Mouse (Mus musculus): ENCODE measurements at regions not wholly inside any gene's neighbourhood (a gene's known extent, or its start where the extent isn't known, plus 50 kb on each side); places are given as distances from the start of the nearest gene placed in this dataset.
A peak's percentile ranks its signal among the peaks of the same experiment; 100 is the strongest.

- no peak for DNase-seq (ENCODE audit: low read depth, low spot score)
These were observed 237.6 kb upstream of the Stt3b start for GRCm38 (mm10) chr9:115547625-115548325.

- no peak for DNase-seq (ENCODE audit: low read depth, low spot score)
These were observed 238.6 kb upstream of the Stt3b start for GRCm38 (mm10) chr9:115548722-115549349.

- DNase-seq (ENCODE audit: low read depth, low spot score) = no peak
These were observed 240.9 kb upstream of the Stt3b start for GRCm38 (mm10) chr9:115551080-115551479.

GRCm38 (mm10) chr9:115551501-115551900, 241.3 kb upstream of the Stt3b start:
- DNase-seq (ENCODE audit: low read depth, low spot score) = no peak

- no peak for DNase-seq (ENCODE audit: low read depth, low spot score)
These were observed 247.9 kb upstream of the Stt3b start for GRCm38 (mm10) chr9:115558131-115558530.

- DNase-seq (ENCODE audit: low read depth, low spot score) = no peak
These were observed 249.3 kb upstream of the Stt3b start for GRCm38 (mm10) chr9:115559521-115559920.

GRCm38 (mm10) chr9:115561207-115561606, 251.0 kb upstream of the Stt3b start:
- DNase-seq (ENCODE audit: low read depth, low spot score) = no peak

GRCm38 (mm10) chr9:115562783-115563182, 252.6 kb upstream of the Stt3b start:
- no peak for DNase-seq (ENCODE audit: low read depth, low spot score)

- no peak for DNase-seq (ENCODE audit: low read depth, low spot score)
These were observed 254.1 kb upstream of the Stt3b start for GRCm38 (mm10) chr9:115564366-115564765.

GRCm38 (mm10) chr9:115568693-115569334, 258.6 kb upstream of the Stt3b start:
- DNase-seq (ENCODE audit: low read depth, low spot score) = no peak

GRCm38 (mm10) chr9:115570998-115571397, 260.8 kb upstream of the Stt3b start:
- no peak for DNase-seq (ENCODE audit: low read depth, low spot score)

- no peak for DNase-seq (ENCODE audit: low read depth, low spot score)
These were observed 270.9 kb upstream of the Stt3b start for GRCm38 (mm10) chr9:115581116-115581515.

- no peak for DNase-seq (ENCODE audit: low read depth, low spot score)
These were observed 273.3 kb upstream of the Stt3b start for GRCm38 (mm10) chr9:115583548-115583947.

- DNase-seq (ENCODE audit: low read depth, low spot score) = no peak
These were observed 274.7 kb upstream of the Stt3b start for GRCm38 (mm10) chr9:115584874-115585273.

- DNase-seq (ENCODE audit: low read depth, low spot score) = no peak
These were observed 282.2 kb upstream of the Stt3b start for GRCm38 (mm10) chr9:115592466-115592865.

GRCm38 (mm10) chr9:115600228-115600627, 290.0 kb upstream of the Stt3b start:
- DNase-seq (ENCODE audit: low read depth, low spot score) = no peak

- no peak for DNase-seq (ENCODE audit: low read depth, low spot score)
These were observed 290.6 kb upstream of the Stt3b start for GRCm38 (mm10) chr9:115600826-115601225.

- no peak for DNase-seq (ENCODE audit: low read depth, low spot score)
These were observed 292.6 kb upstream of the Stt3b start for GRCm38 (mm10) chr9:115602772-115603171.

GRCm38 (mm10) chr9:115604450-115604849, 294.2 kb upstream of the Stt3b start:
- peak; percentile 25 for DNase-seq (ENCODE audit: low read depth, low spot score)

GRCm38 (mm10) chr9:115604968-115605682, 294.9 kb upstream of the Stt3b start:
- DNase-seq (ENCODE audit: low read depth, low spot score) = peak; percentile 52

GRCm38 (mm10) chr9:115607961-115608360, 297.7 kb upstream of the Stt3b start:
- no peak for DNase-seq (ENCODE audit: low read depth, low spot score)

GRCm38 (mm10) chr9:115608377-115608776, 298.2 kb upstream of the Stt3b start:
- no peak for DNase-seq (ENCODE audit: low read depth, low spot score)

Data from retina, postnatal 7 days (tissue).